Mouse (Mus musculus) small intestine, adult 2 months (tissue): Measurements from ENCODE around the gene Sdr39u1.

Experiments used
- CTCF ChIP-seq: fragments of 200-500 bp; IDR thresholded peaks from 2 replicates; pipeline ENCODE4 v1.5.1; 2012; ENCODE audit warnings: low read depth, mild to moderate bottlenecking, control low read depth, inconsistent platforms, low read length, moderate library complexity, mixed read lengths; ENCODE audit not compliant: insufficient replicate concordance, insufficient read length; ENCODE audit errors: extremely low read depth
- POLR2A ChIP-seq: fragments of 200-500 bp; IDR thresholded peaks from 2 replicates; pipeline ENCODE4 v1.6.1; 2012; ENCODE audit warnings: low read depth, mild to moderate bottlenecking, control low read depth, inconsistent platforms, low read length, moderate library complexity

GRCm38 (mm10) chr14:55883663-55884062 lies 16.4 kb downstream of the Sdr39u1 start:
- TF ChIP-seq POLR2A = no peak
- no peak for TF ChIP-seq CTCF
